Mouse (Mus musculus) thymus, postnatal 25 days (tissue): Measurements from ENCODE around the gene Vmn1r45.
"Not testable (repeated sequence)": the region's sequence is repeated elsewhere in the genome, so short reads cannot be mapped to it uniquely, and the experiment has no call there.

ENCODE experiments used
- DNase-seq: peaks from one replicate; pipeline ENCODE4 v3.0.0; 2022

Gene Vmn1r45

GRCm38 (mm10) chr6:89940498-89940897 lies at the start of gene Vmn1r45:
Gene Vmn1r45 (minus strand): TSS chr6:89940598.
- not testable (repeated sequence) for DNase-seq

- DNase-seq = no peak
Observed at GRCm38 (mm10) chr6:89985989-89986388, 45.6 kb upstream of the Vmn1r45 start.

DNA sequence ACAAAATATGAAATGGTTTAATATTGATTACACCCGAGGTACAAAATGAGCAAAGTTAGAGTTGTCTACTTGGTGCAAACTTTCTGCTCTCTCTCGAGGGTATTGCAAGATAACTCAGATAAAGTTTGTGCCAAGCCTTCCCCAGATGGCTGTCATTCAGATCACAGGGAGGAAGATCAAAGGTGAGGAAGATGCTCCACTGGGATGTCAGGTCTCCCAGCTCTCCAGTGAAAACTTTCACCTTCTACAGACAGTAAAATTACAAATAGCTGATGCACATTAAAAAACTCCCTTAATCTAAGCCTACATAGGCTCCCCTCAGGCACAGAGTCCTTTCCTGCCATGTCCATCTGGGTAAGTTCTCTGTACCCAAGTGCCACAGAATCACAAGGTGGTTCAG lies 28.6 kb upstream of the Vmn1r45 start, which contains the start of gene Vmn1r46:
Vmn1r46 (plus strand) TSS at position 301 of the 400 bp plus-strand sequence.
- no peak for DNase-seq

GRCm38 (mm10) chr6:89966341-89966740 lies 25.9 kb upstream of the Vmn1r45 start:
- no peak for DNase-seq

DNA sequence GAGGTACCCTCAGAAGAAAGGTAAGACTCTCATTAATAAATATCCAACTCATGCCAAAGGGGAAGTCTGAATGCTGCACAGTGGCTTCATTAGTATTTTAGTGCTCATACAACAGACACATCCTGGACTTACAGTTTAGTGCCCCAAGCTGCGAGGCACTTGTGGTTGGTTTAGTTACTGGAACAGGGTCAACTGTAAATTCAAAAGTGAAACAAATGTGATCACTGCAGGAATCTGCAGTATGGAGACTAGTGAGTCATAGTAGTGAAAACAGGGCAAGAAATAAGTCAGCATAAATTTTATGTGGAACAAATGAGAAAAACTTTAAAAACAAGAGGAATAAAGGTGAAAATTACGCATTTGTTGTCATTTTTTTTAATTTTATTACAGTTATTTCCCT lies 13.2 kb upstream of the Vmn1r45 start:
- DNase-seq = no peak

DNA sequence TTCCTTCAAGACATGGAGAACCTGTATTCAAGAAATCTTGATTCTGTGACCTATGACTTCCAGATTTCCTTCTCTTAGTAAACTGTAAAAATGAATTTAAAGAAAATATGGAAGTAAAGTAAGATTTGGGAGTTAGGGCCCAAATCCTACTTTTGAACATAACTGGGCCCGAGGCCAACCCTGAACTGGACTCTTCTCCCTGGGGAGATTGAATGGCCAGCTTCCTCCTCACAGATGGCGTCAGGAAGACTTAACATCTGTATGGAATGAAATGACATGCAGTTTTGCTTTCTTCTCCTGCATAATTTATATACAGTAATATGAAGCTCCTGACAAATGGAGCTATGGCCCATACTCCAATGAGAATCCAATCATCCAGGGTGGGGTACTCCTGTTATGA lies 528 bp upstream of the Vmn1r45 start:
- DNase-seq = no peak

DNA sequence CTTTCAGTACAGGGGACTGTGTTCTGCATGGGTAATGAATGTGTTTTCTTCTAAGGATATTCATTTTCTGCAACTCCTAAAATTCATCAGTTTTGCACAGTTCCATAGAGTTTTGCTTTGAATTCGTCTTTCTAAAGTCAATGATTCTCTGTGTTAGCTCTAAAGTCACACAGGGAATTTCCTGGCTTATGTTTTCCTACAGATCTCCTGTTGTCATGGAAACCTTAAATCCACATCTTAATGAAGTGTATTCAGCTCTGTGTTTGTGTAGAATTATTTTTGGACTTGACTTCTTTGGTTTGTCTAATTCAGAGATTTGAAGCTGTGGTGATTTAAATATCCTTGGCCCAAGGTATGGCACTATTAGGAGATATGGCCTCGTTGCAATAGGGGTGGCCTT lies 56.6 kb downstream of the Vmn1r45 start:
- DNase-seq = no peak

GRCm38 (mm10) chr6:89883360-89883759 lies 57.0 kb downstream of the Vmn1r45 start, which contains the start of gene Vmn1r44:
Gene Vmn1r44 (plus strand): TSS chr6:89883660.
- DNase-seq = no peak
